Mouse (Mus musculus): Measurements from ENCODE around the gene Tada3.

The Tada3 gene

GRCm38 (mm10) chr6:113390715-113391114 lies 13.0 kb upstream of the Tada3 start:
- in situ Hi-C loops (cut with MboI; ENCODE audit: unreplicated experiment in 2 of 2): no loop called here

GRCm38 (mm10) chr6:113388960-113389359 lies 11.3 kb upstream of the Tada3 start, which contains the start of gene Ttll3:
TSS of gene Ttll3 (plus strand) at chr6:113389260.
- in situ Hi-C loops (cut with MboI; ENCODE audit: unreplicated experiment in 2 of 2): loop anchor here in 1 of 2 experiments (10.0 kb wide), 1 partner anchor 344 kb away; the partner anchor contains the start of gene Thumpd3

- in situ Hi-C loops (cut with MboI; ENCODE audit: unreplicated experiment in 2 of 2): loop anchor here in 1 of 2 experiments (10.0 kb wide), 1 partner anchor 341 kb away; the partner anchor contains the start of gene Thumpd3
Measured at GRCm38 (mm10) chr6:113386025-113386424, 8.3 kb upstream of the Tada3 start.

GRCm38 (mm10) chr6:113385160-113385714 lies 7.6 kb upstream of the Tada3 start:
- in situ Hi-C loops (cut with MboI; ENCODE audit: unreplicated experiment in 2 of 2): loop anchor here in 1 of 2 experiments (10.0 kb wide), 1 partner anchor 340 kb away; the partner anchor contains the start of gene Thumpd3

- in situ Hi-C loops (cut with MboI; ENCODE audit: unreplicated experiment in 2 of 2): loop anchor here in 1 of 2 experiments (10.0 kb wide), 1 partner anchor 340 kb away; the partner anchor contains the start of gene Thumpd3
Measured at GRCm38 (mm10) chr6:113384351-113384927, 6.8 kb upstream of the Tada3 start.

GRCm38 (mm10) chr6:113380480-113380879 lies 2.8 kb upstream of the Tada3 start:
- in situ Hi-C loops (cut with MboI; ENCODE audit: unreplicated experiment in 2 of 2): loop anchor here in 1 of 2 experiments (10.0 kb wide), 1 partner anchor 336 kb away; the partner anchor contains the start of gene Thumpd3

GRCm38 (mm10) chr6:113379246-113379645 lies 1.6 kb upstream of the Tada3 start:
- in situ Hi-C loops (cut with MboI; ENCODE audit: unreplicated experiment in 2 of 2): loop anchor here (5.0 kb wide), 1 partner anchor 52 kb away; the partner anchor contains the start of gene Ogg1 (in 2 of the 2)

GRCm38 (mm10) chr6:113377172-113377495 lies 549 bp downstream of the Tada3 start:
- in situ Hi-C loops (cut with MboI; ENCODE audit: unreplicated experiment in 2 of 2): loop anchor here (5.0 kb wide), 1 partner anchor 50 kb away; the partner anchor contains the start of gene Ogg1 (in 2 of the 2)

GRCm38 (mm10) chr6:113373491-113373890 lies 4.2 kb downstream of the Tada3 start:
- in situ Hi-C loops (cut with MboI; ENCODE audit: unreplicated experiment in 2 of 2): no loop called here

- in situ Hi-C loops (cut with MboI; ENCODE audit: unreplicated experiment in 2 of 2): no loop called here
Measured at GRCm38 (mm10) chr6:113370194-113370929, 7.3 kb downstream of the Tada3 start.

GRCm38 (mm10) chr6:113368577-113368976 lies 9.1 kb downstream of the Tada3 start:
- in situ Hi-C loops (cut with MboI; ENCODE audit: unreplicated experiment in 2 of 2): no loop called here

- in situ Hi-C loops (cut with MboI; ENCODE audit: unreplicated experiment in 2 of 2): no loop called here
Measured at GRCm38 (mm10) chr6:113368124-113368523, 9.6 kb downstream of the Tada3 start.

GRCm38 (mm10) chr6:113367574-113367973 lies 10.1 kb downstream of the Tada3 start:
- in situ Hi-C loops (cut with MboI; ENCODE audit: unreplicated experiment in 2 of 2): no loop called here

GRCm38 (mm10) chr6:113366639-113367038 lies 11.0 kb downstream of the Tada3 start:
- in situ Hi-C loops (cut with MboI; ENCODE audit: unreplicated experiment in 2 of 2): no loop called here

GRCm38 (mm10) chr6:113364518-113365135 lies 13.1 kb downstream of the Tada3 start:
- in situ Hi-C loops (cut with MboI; ENCODE audit: unreplicated experiment in 2 of 2): no loop called here

- in situ Hi-C loops (cut with MboI; ENCODE audit: unreplicated experiment in 2 of 2): no loop called here
Measured at GRCm38 (mm10) chr6:113362241-113362640, 15.4 kb downstream of the Tada3 start.

GRCm38 (mm10) chr6:113361476-113361875 lies 16.2 kb downstream of the Tada3 start:
- in situ Hi-C loops (cut with MboI; ENCODE audit: unreplicated experiment in 2 of 2): no loop called here

GRCm38 (mm10) chr6:113353696-113354095 lies 24.0 kb downstream of the Tada3 start:
- in situ Hi-C loops (cut with MboI; ENCODE audit: unreplicated experiment in 2 of 2): no loop called here

- in situ Hi-C loops (cut with MboI; ENCODE audit: unreplicated experiment in 2 of 2): no loop called here
Measured at GRCm38 (mm10) chr6:113352820-113353219, 24.9 kb downstream of the Tada3 start.

GRCm38 (mm10) chr6:113351653-113352052 lies 26.0 kb downstream of the Tada3 start:
- in situ Hi-C loops (cut with MboI; ENCODE audit: unreplicated experiment in 2 of 2): no loop called here

GRCm38 (mm10) chr6:113351161-113351560 lies 26.5 kb downstream of the Tada3 start:
- in situ Hi-C loops (cut with MboI; ENCODE audit: unreplicated experiment in 2 of 2): no loop called here

Data from v-Abl transformed pro-B cells (cell line).